Mouse (Mus musculus) T-helper 17 cell (primary cell): ENCODE results near the gene Gm7073.

Experiments
- in situ Hi-C, 2 experiments: fragments of 300-600 bp; cut with MboI, MseI; formaldehyde crosslinking; loops; 1 replicate in 1 of 2; 2 replicates in 1 of 2; pipeline ENCODE4 v1.15.1; 2025; ENCODE audit warnings: high pct_unique_total_duplicates in 2 of 2

The Gm7073 gene

GRCm38 (mm10) chrX:60539149-60539548, at the start of gene Gm7073:
TSS of gene Gm7073 (minus strand) at chrX:60539249.
- in situ Hi-C loops: no loop called here

GRCm38 (mm10) chrX:60570539-60570938, 31.5 kb upstream of the Gm7073 start:
- in situ Hi-C loops: no loop called here

- in situ Hi-C loops: no loop called here
These were observed 30.0 kb upstream of the Gm7073 start for GRCm38 (mm10) chrX:60569047-60569446.

GRCm38 (mm10) chrX:60555242-60555641, 16.2 kb upstream of the Gm7073 start:
- in situ Hi-C loops: no loop called here

- in situ Hi-C loops: loop anchor here in 1 of 2 experiments (5.0 kb wide), 1 partner anchor 45 kb away; no protein-coding TSS in a partner anchor
These were observed 8.6 kb upstream of the Gm7073 start for GRCm38 (mm10) chrX:60547444-60548304.

GRCm38 (mm10) chrX:60547098-60547443, 8.0 kb upstream of the Gm7073 start:
- in situ Hi-C loops: loop anchor here in 1 of 2 experiments (5.0 kb wide), 1 partner anchor 45 kb away; no protein-coding TSS in a partner anchor

GRCm38 (mm10) chrX:60545906-60546305, 6.9 kb upstream of the Gm7073 start:
- in situ Hi-C loops: loop anchor here in 1 of 2 experiments (5.0 kb wide), 1 partner anchor 44 kb away; no protein-coding TSS in a partner anchor

GRCm38 (mm10) chrX:60545444-60545843, 6.4 kb upstream of the Gm7073 start:
- in situ Hi-C loops: loop anchor here in 1 of 2 experiments (5.0 kb wide), 1 partner anchor 43 kb away; no protein-coding TSS in a partner anchor

- in situ Hi-C loops: no loop called here
These were observed 5.0 kb upstream of the Gm7073 start for GRCm38 (mm10) chrX:60544098-60544497.

GRCm38 (mm10) chrX:60542901-60543300, 3.9 kb upstream of the Gm7073 start:
- in situ Hi-C loops: no loop called here

GRCm38 (mm10) chrX:60503995-60504394, 35.1 kb downstream of the Gm7073 start:
- in situ Hi-C loops: loop anchor here in 1 of 2 experiments (5.0 kb wide), 1 partner anchor 43 kb away; no protein-coding TSS in a partner anchor

- in situ Hi-C loops: no loop called here
These were observed 41.3 kb downstream of the Gm7073 start for GRCm38 (mm10) chrX:60497750-60498149.

GRCm38 (mm10) chrX:60495308-60495707, 43.7 kb downstream of the Gm7073 start:
- in situ Hi-C loops: no loop called here

- in situ Hi-C loops: loop anchor here (5.0 kb wide), 2 partner anchors 451 to 456 kb away; no protein-coding TSS in a partner anchor
These were observed 75.3 kb downstream of the Gm7073 start for GRCm38 (mm10) chrX:60463786-60464185.

- in situ Hi-C loops: no loop called here
These were observed 124.4 kb downstream of the Gm7073 start for GRCm38 (mm10) chrX:60414563-60415111.

GRCm38 (mm10) chrX:60405681-60406080, 133.4 kb downstream of the Gm7073 start:
- in situ Hi-C loops: no loop called here

GRCm38 (mm10) chrX:60404668-60405044, 134.4 kb downstream of the Gm7073 start:
- in situ Hi-C loops: no loop called here

GRCm38 (mm10) chrX:60403764-60404667, 135.0 kb downstream of the Gm7073 start:
- in situ Hi-C loops: no loop called here

- in situ Hi-C loops: no loop called here
These were observed 135.8 kb downstream of the Gm7073 start for GRCm38 (mm10) chrX:60403062-60403763.

GRCm38 (mm10) chrX:60394292-60394691, 144.8 kb downstream of the Gm7073 start:
- in situ Hi-C loops: no loop called here

GRCm38 (mm10) chrX:60386852-60387251, 152.2 kb downstream of the Gm7073 start:
- in situ Hi-C loops: no loop called here
